Mouse (Mus musculus): ENCODE data around the gene Atp5c1. TPM values are rescaled to one million over a fixed set of nuclear protein-coding genes. Genes with fewer than 3 reads are reported as not detected.

Atp5c1 gene
- 297 and 315 TPM in 2 replicates for polyA plus RNA-seq (2015; fragmentation: Nextera tagmentation; extraction: Ambion mirVana)

GRCm38 (mm10) chr2:10080310-10081010 lies at the start of gene Atp5c1, which contains the start of gene Kin:
Gene Atp5c1, minus strand, starts transcription at chr2:10080510.
Gene Kin, plus strand, starts transcription at chr2:10080593.
- WGBS (ENCODE audit: insufficient replicate concordance) = under 1% methylated on average over 60 of the region's 61 CpGs
- H3K4me2 ChIP-seq (ENCODE audit: low read depth, low read length) = peak within 1 kb of the TSS; percentile 72
- H3K27me3 ChIP-seq (ENCODE audit: control insufficient read depth, insufficient read depth, low read depth, low read length) = no peaks in the 10 kb centered on the region
- H3K9ac ChIP-seq (ENCODE audit: low read depth, low read length) = peak within 1 kb of the TSS; percentile 99
- H3K9me3 ChIP-seq (replicated peaks; ENCODE audit: control insufficient read depth, low read length) = no peaks in the 10 kb centered on the region
- ATAC-seq (ENCODE audit: low read depth) = peak; percentile 93
- H3K27ac ChIP-seq (ENCODE audit: low read length) = peak within 1 kb of the TSS; percentile 88
- H3K36me3 ChIP-seq (ENCODE audit: control insufficient read depth, insufficient read depth) = no peaks in the 10 kb centered on the region
- H3K4me1 ChIP-seq (ENCODE audit: control insufficient read depth, low read depth, low read length) = peaks cover 27% of the 10 kb centered on the region
- peak within 1 kb of the TSS; percentile 98 for H3K4me3 ChIP-seq (ENCODE audit: low read depth, low read length)

GRCm38 (mm10) chr2:10128571-10128970 lies 48.3 kb upstream of the Atp5c1 start:
- H3K27me3 ChIP-seq (ENCODE audit: control insufficient read depth, insufficient read depth, low read depth, low read length) = no peaks in the 10 kb centered on the region
- peak overlapping the region; percentile 35 for H3K4me3 ChIP-seq (ENCODE audit: low read depth, low read length)
- H3K36me3 ChIP-seq (ENCODE audit: control insufficient read depth, insufficient read depth) = no peaks in the 10 kb centered on the region
- 56% methylated on average over 4 of the region's 4 CpGs for WGBS (ENCODE audit: insufficient replicate concordance)
- H3K4me1 ChIP-seq (ENCODE audit: control insufficient read depth, low read depth, low read length) = no peaks in the 10 kb centered on the region; the same call in 1 of the 2 replicates
- no peak overlapping the region for H3K9ac ChIP-seq (ENCODE audit: low read depth, low read length)
- peak; percentile 55 for ATAC-seq (ENCODE audit: low read depth)
- H3K9me3 ChIP-seq (replicated peaks; ENCODE audit: control insufficient read depth, low read length) = no peaks in the 10 kb centered on the region
- peak overlapping the region; percentile 43 for H3K4me2 ChIP-seq (ENCODE audit: low read depth, low read length)
- H3K27ac ChIP-seq (ENCODE audit: low read length) = peak overlapping the region; percentile 71

DNA sequence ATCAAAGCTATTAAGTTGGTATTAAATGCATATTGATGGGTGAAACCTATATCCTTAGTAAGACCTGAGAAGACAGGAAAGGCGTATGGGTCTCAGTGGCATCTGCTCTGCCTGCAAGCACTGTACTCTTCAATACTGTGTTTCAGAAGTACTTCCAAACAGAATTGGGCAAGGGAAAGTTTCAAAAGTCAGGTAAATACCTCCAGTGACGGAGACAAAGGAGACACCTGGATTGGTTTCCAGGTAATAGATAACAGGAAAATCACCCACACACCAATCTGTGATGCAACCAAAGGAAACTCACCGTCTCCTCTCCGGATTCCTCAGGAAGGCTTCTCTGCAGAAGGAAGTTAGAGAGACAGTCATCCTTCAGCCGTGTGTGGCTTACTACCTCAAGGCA lies 47.2 kb upstream of the Atp5c1 start:
- Histone ChIP-seq H3K9ac (ENCODE audit: low read depth, low read length) (no peak overlapping the region), H3K4me1 (ENCODE audit: control insufficient read depth, low read depth, low read length) (no peaks in the 10 kb centered on the region), H3K36me3 (ENCODE audit: control insufficient read depth, insufficient read depth) (no peaks in the 10 kb centered on the region), H3K27me3 (ENCODE audit: control insufficient read depth, insufficient read depth, low read depth, low read length) (no peaks in the 10 kb centered on the region), H3K4me2 (ENCODE audit: low read depth, low read length) (peak overlapping the region; percentile 43), H3K27ac (ENCODE audit: low read length) (peak overlapping the region; percentile 71), H3K4me3 (ENCODE audit: low read depth, low read length) (peak overlapping the region; percentile 35; the same call in 1 of the 2 replicates), H3K9me3 (replicated peaks; ENCODE audit: control insufficient read depth, low read length) (no peaks in the 10 kb centered on the region)
- ATAC-seq (ENCODE audit: low read depth) = peak; percentile 9; the same call in 1 of the 2 replicates
- 53% methylated on average over 5 of the region's 5 CpGs for WGBS (ENCODE audit: insufficient replicate concordance)

DNA sequence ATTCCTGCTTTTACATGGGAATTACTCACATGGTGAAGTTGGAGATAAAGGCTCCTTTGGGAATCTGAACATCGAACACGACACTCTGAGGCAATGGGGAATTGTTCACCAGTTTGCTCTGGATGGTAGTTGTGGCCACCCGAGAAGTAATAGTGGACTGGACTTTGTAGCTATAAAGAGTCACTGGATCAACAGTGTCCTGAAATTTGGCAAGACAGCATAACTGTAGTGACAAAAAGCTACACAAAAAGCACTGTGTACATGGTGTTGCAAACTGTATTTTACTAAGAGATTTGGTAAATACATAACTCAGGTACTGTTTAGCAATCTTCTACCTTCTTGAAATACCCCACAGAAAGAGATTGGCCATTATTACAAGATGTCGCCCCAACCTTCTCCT lies 45.8 kb upstream of the Atp5c1 start:
- Histone ChIP-seq H3K27me3 (ENCODE audit: control insufficient read depth, insufficient read depth, low read depth, low read length) (no peaks in the 10 kb centered on the region), H3K4me3 (ENCODE audit: low read depth, low read length) (peak overlapping the region; percentile 11; the same call in 1 of the 2 replicates), H3K27ac (ENCODE audit: low read length) (peak overlapping the region; percentile 55), H3K4me2 (ENCODE audit: low read depth, low read length) (peak overlapping the region; percentile 32), H3K9ac (ENCODE audit: low read depth, low read length) (no peak overlapping the region), H3K9me3 (replicated peaks; ENCODE audit: control insufficient read depth, low read length) (no peaks in the 10 kb centered on the region), H3K4me1 (ENCODE audit: control insufficient read depth, low read depth, low read length) (no peaks in the 10 kb centered on the region), H3K36me3 (ENCODE audit: control insufficient read depth, insufficient read depth) (no peaks in the 10 kb centered on the region)
- peak; percentile 55 for ATAC-seq (ENCODE audit: low read depth)
- WGBS (ENCODE audit: insufficient replicate concordance) = 54% methylated on average over 4 of the region's 4 CpGs

DNA sequence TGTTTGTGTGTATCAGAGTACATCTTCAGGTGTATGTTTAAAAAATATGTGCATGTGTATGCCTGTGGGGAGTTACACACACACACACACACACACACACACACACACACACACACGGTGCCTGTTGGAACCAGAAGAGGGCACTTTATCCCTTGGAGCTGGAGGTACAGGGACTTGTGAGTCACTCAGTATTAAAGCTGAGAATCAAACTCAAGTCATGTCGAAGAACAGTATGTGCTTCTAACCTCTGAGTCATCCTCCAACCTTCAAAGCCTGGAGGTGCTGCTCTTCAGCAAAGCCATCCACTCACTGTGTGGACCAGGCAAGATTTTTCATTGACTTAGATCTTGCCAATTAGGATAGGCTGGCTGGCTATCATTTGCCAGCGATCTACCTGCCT lies 41.5 kb upstream of the Atp5c1 start:
- ATAC-seq (ENCODE audit: low read depth) = no peak
- H3K36me3 ChIP-seq (ENCODE audit: control insufficient read depth, insufficient read depth) = no peaks in the 10 kb centered on the region
- H3K27me3 ChIP-seq (ENCODE audit: control insufficient read depth, insufficient read depth, low read depth, low read length) = no peaks in the 10 kb centered on the region
- H3K4me3 ChIP-seq (ENCODE audit: low read depth, low read length) = no peak overlapping the region
- no peak overlapping the region for H3K4me2 ChIP-seq (ENCODE audit: low read depth, low read length)
- no peak overlapping the region for H3K27ac ChIP-seq (ENCODE audit: low read length)
- H3K9me3 ChIP-seq (replicated peaks; ENCODE audit: control insufficient read depth, low read length) = no peaks in the 10 kb centered on the region
- no peaks in the 10 kb centered on the region for H3K4me1 ChIP-seq (ENCODE audit: control insufficient read depth, low read depth, low read length)
- H3K9ac ChIP-seq (ENCODE audit: low read depth, low read length) = no peak overlapping the region
- 41% methylated on average over 3 of the region's 3 CpGs for WGBS (ENCODE audit: insufficient replicate concordance)

GRCm38 (mm10) chr2:10119276-10119675 lies 39.0 kb upstream of the Atp5c1 start:
- Histone ChIP-seq H3K4me2 (ENCODE audit: low read depth, low read length) (no peak overlapping the region), H3K27me3 (ENCODE audit: control insufficient read depth, insufficient read depth, low read depth, low read length) (no peaks in the 10 kb centered on the region), H3K4me3 (ENCODE audit: low read depth, low read length) (no peak overlapping the region), H3K9me3 (replicated peaks; ENCODE audit: control insufficient read depth, low read length) (no peaks in the 10 kb centered on the region), H3K9ac (ENCODE audit: low read depth, low read length) (no peak overlapping the region), H3K36me3 (ENCODE audit: control insufficient read depth, insufficient read depth) (no peaks in the 10 kb centered on the region), H3K4me1 (ENCODE audit: control insufficient read depth, low read depth, low read length) (no peaks in the 10 kb centered on the region), H3K27ac (ENCODE audit: low read length) (no peak overlapping the region)
- ATAC-seq (ENCODE audit: low read depth) = no peak
- 60% methylated on average over 8 of the region's 8 CpGs for WGBS (ENCODE audit: insufficient replicate concordance)

GRCm38 (mm10) chr2:10118751-10119150 lies 38.4 kb upstream of the Atp5c1 start:
- 24% methylated on average over 1 of the region's 1 CpGs for WGBS (ENCODE audit: insufficient replicate concordance)
- Histone ChIP-seq H3K4me2 (ENCODE audit: low read depth, low read length) (no peak overlapping the region), H3K4me1 (ENCODE audit: control insufficient read depth, low read depth, low read length) (no peaks in the 10 kb centered on the region), H3K27me3 (ENCODE audit: control insufficient read depth, insufficient read depth, low read depth, low read length) (no peaks in the 10 kb centered on the region), H3K36me3 (ENCODE audit: control insufficient read depth, insufficient read depth) (no peaks in the 10 kb centered on the region), H3K27ac (ENCODE audit: low read length) (no peak overlapping the region), H3K9me3 (replicated peaks; ENCODE audit: control insufficient read depth, low read length) (no peaks in the 10 kb centered on the region), H3K4me3 (ENCODE audit: low read depth, low read length) (no peak overlapping the region), H3K9ac (ENCODE audit: low read depth, low read length) (no peak overlapping the region)
- ATAC-seq (ENCODE audit: low read depth) = no peak

DNA sequence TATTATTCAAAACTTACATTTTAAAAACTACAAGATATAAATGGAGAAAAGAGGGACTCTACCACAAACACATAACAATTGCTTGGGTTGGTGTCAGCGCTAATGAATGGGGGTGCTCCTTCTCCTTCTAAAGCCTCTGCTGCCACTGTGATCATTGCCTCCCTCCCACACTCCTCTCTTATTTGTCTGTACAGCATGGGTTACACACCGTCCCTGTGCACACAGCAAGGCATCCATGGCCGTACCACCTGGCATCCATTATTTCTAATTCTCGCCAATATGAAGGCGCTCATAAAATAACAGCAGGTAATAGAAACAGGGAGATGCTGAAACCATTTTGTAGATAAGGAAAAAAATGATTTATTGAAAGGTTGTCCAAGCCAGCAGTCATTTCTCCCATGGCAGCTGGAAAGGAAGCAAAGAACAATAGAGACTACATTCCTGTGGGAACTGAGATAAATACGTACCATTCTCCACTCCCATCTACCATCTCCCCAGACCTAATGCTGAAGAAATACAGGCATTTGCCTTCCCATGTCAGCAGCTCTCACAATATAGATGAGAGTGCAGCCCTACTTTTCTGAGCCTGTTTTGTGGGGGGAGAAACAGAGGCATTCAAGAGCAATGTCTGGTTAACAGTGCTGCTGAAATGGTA lies 28.4 kb upstream of the Atp5c1 start:
- H3K4me2 ChIP-seq (ENCODE audit: low read depth, low read length) = no peak overlapping the region
- ATAC-seq (ENCODE audit: low read depth) = no peak
- no peaks in the 10 kb centered on the region for H3K4me1 ChIP-seq (ENCODE audit: control insufficient read depth, low read depth, low read length)
- no peaks in the 10 kb centered on the region for H3K9me3 ChIP-seq (replicated peaks; ENCODE audit: control insufficient read depth, low read length)
- H3K9ac ChIP-seq (ENCODE audit: low read depth, low read length) = no peak overlapping the region
- WGBS (ENCODE audit: insufficient replicate concordance) = 61% methylated on average over 6 of the region's 6 CpGs
- no peaks in the 10 kb centered on the region for H3K27me3 ChIP-seq (ENCODE audit: control insufficient read depth, insufficient read depth, low read depth, low read length)
- no peaks in the 10 kb centered on the region for H3K36me3 ChIP-seq (ENCODE audit: control insufficient read depth, insufficient read depth)
- no peak overlapping the region for H3K27ac ChIP-seq (ENCODE audit: low read length)
- H3K4me3 ChIP-seq (ENCODE audit: low read depth, low read length) = no peak overlapping the region

DNA sequence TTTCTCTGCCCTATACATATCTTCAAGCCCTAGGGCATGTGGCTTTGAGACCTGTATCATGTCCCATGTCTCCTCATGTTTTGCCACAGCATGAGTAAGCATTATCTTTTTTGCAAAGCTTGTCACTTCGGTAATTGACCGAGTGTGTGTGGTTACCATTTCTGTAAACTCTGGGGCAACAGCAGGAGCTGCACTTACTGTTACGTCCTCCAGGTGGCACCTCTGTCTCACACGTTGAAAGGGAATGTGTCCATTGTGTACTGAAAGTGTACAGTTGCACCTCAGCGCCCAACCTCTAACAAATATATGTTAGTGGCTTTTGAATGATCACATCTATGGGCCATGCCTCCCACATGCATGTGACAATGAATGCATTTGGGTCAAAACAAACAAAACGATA lies 20.9 kb upstream of the Atp5c1 start:
- H3K9ac ChIP-seq (ENCODE audit: low read depth, low read length) = no peak overlapping the region
- H3K36me3 ChIP-seq (ENCODE audit: control insufficient read depth, insufficient read depth) = no peaks in the 10 kb centered on the region
- H3K4me3 ChIP-seq (ENCODE audit: low read depth, low read length) = no peak overlapping the region
- ATAC-seq (ENCODE audit: low read depth) = peak; percentile 12; the same call in 1 of the 2 replicates
- WGBS (ENCODE audit: insufficient replicate concordance) = 17% methylated on average over 6 of the region's 6 CpGs
- no peaks in the 10 kb centered on the region for H3K27me3 ChIP-seq (ENCODE audit: control insufficient read depth, insufficient read depth, low read depth, low read length)
- no peak overlapping the region for H3K27ac ChIP-seq (ENCODE audit: low read length)
- no peaks in the 10 kb centered on the region for H3K9me3 ChIP-seq (replicated peaks; ENCODE audit: control insufficient read depth, low read length)
- no peak overlapping the region for H3K4me2 ChIP-seq (ENCODE audit: low read depth, low read length)
- peaks cover 3% of the 10 kb centered on the region for H3K4me1 ChIP-seq (ENCODE audit: control insufficient read depth, low read depth, low read length)

Data from liver, embryonic 16.5 days (tissue).